Mouse (Mus musculus): ENCODE data around the gene Rph3a.

DNA sequence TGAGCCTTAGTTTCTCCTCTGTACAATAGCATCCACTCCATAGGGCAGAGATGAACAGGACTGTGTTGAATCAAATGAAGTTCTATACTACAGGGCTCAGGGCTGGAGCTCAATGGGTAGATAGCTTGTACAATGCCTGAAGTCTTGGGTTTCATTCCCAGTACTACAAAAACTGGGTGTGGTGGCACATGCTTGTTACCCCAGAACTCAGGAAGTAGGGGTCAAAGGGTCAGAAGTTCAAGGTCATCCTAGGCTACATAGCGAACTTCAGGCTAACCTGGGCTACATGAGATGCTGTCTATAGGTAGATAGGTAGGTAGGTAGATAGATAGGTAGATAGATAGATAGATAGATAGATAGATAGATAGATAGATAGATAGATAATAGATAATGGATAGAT is 38.6 kb downstream of the Rph3a start:
- no peak for TF ChIP-seq CTCF (IDR thresholded peaks at IDR 0.05; ENCODE audit: low read depth, low read length)
- no peak for TF ChIP-seq GATA1 (IDR thresholded peaks at IDR 0.05; ENCODE audit: borderline replicate concordance, low read length)
- TF ChIP-seq TAL1 (conservative IDR thresholded peaks at IDR 0.05; ENCODE audit: low read depth, low read length): no peak
- no peak for TF ChIP-seq POLR2AphosphoS5 (IDR thresholded peaks at IDR 0.05; ENCODE audit: insufficient replicate concordance, low read depth, low read length)
- TF ChIP-seq GATA2 (IDR thresholded peaks at IDR 0.05; ENCODE audit: borderline replicate concordance, low read depth, low read length): no peak

Measured in G1E (cell line).